Mouse (Mus musculus): ENCODE data around the gene H2al1g. TPM values are rescaled to one million over a fixed set of nuclear protein-coding genes. Genes with fewer than 3 reads are reported as not detected.

H2al1g gene
- polyA plus RNA-seq, 1 experiment: not detected

DNA sequence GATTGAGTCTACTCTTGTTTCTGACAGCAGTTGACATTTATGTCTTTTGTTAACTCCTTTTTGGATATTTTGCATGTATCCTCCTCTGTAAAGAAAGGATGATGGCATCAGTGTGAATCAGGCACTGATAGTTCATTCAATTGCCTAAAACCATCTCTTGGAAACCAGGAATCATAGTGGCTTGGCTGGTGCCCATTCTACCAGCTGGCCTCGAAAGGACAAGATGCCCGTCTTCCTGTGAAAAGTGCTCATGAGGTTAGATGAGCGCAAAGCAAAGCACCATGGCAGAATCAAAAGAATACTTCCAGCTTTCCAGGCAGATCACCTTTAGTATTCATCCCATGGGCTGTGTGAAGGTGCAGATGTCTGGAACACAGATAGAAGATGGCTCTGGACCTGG, 28.7 kb downstream of the H2al1g start:
- TF ChIP-seq GATA1 (IDR thresholded peaks at IDR 0.05; ENCODE audit: low read length): no peak

DNA sequence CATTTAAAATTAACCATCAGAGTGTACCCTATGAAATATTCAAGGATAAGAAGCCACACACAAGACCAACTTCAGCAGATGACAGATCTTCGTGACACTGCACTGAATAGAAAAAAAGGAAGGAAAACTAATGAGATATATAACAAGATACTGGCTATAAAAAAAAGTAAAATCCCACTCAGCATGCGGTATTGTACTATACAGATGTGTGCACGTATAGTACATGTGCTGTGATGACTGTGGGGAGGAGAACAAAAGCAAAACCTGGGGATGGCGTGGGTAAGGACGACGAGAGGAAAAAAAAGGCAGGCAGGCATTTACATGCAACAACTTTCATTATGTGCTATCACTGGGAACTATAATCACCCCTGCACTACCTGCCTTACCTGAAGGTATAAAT, 42.8 kb downstream of the H2al1g start:
- no peak for TF ChIP-seq GATA1 (IDR thresholded peaks at IDR 0.05; ENCODE audit: low read length)

DNA sequence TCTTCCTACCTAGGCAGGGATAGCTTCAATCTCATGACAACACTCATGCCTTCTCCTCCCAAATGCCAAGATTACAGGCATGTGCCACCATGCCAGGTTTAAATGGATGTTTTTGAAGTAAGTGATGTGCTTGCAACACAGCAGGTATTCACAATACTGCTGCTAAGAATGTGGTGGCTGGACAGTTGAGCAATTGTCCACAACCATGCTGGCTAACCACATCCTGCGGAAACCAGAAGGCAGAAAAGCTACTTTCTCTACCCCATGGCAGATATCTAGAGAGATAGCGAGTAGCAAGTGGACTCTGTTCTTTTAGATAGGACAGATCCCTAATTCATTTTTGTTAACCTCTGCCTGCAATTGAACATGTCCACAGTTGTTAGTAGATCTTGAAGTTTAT, 43.2 kb downstream of the H2al1g start:
- TF ChIP-seq GATA1 (IDR thresholded peaks at IDR 0.05; ENCODE audit: low read length): no peak

DNA sequence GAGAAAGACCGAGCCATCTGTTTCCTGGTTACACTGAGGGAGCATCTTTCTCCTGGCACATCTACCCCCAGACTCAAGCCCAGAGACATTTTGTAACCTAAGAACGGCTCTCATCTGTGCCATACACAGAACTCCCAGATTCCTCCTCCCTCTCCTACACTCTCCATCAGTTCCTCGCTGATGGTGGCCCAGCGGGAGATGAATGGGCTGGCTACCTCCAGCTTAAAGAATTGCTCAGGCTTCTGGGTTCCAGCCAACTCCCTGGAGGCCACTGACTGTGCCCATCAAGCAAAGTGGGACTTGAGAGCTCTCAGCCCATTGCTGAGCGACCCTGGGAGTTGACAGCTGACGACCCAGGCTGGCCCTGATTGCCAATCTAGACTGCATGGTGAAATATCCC, 45.8 kb downstream of the H2al1g start:
- TF ChIP-seq GATA1 (IDR thresholded peaks at IDR 0.05; ENCODE audit: low read length): no peak

DNA sequence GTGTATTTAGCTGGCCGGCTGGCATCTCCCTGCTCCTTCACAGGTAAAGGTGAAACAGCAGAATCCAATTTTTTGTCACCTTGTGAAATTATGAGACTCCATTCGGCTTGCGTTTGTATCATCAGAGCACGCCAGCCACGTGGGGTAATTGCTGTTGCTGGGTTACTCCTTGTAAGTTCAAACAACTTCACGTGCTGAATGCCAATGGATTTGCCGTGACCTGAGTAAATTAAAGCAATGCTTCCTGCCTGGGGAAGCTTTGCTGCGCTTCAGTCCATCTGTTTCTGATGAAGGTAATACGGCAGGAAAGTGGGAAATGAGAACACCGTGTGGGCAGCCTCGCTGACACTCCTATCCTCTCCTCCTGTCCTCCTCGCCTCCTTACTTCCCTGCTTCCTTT, 47.1 kb downstream of the H2al1g start:
- TF ChIP-seq GATA1 (IDR thresholded peaks at IDR 0.05; ENCODE audit: low read length): no peak

Other genes with a start within 250 kb of the H2al1g start
- not detected in 2 replicates for gene H2al1a, start 19.0 kb upstream of the H2al1g start, polyA plus RNA-seq (2012)
- gene H2al1b, start 15.8 kb upstream of the H2al1g start, polyA plus RNA-seq (2012): not detected in 2 replicates
- not detected in 2 replicates for gene H2al1c, start 12.6 kb upstream of the H2al1g start, polyA plus RNA-seq (2012)
- gene H2al1d, start 9.4 kb upstream of the H2al1g start, polyA plus RNA-seq (2012): not detected in 2 replicates
- gene H2al1e, start 6.3 kb upstream of the H2al1g start, polyA plus RNA-seq (2012): not detected in 2 replicates
- not detected in 2 replicates for gene H2al1f, start 3.1 kb upstream of the H2al1g start, polyA plus RNA-seq (2012)
- gene H2al1h, start 3.2 kb downstream of the H2al1g start, polyA plus RNA-seq (2012): not detected in 2 replicates
- not detected in 2 replicates for gene H2al1i, start 6.4 kb downstream of the H2al1g start, polyA plus RNA-seq (2012)
- gene H2al1j, start 9.6 kb downstream of the H2al1g start, polyA plus RNA-seq (2012): not detected in 2 replicates